8 mouse cellular contexts compared by ENCODE assay signal in genomic region chr7:80368635-80369421, GRCm38 (mm10). TPM values are rescaled to one million over a fixed set of nuclear protein-coding genes. Genes with fewer than 3 reads are reported as not detected.
A peak's percentile ranks its signal among the peaks of the same experiment; 100 is the strongest.
DNase-seq lines count a peak whose midpoint lies in the region; ATAC-seq and TF ChIP-seq lines count a peak whose summit lies in the region.

No protein-coding gene starts in this region.

- H3K9ac ChIP-seq in midbrain, embryonic 11.5 days (ENCODE audit: low read length) = no peak overlapping the region
- H3K9ac ChIP-seq in intestine, postnatal 0 days (ENCODE audit: low read depth, low read length) = no peak overlapping the region

- ATAC-seq in midbrain, embryonic 11.5 days (ENCODE audit: low FRiP score) = no peak
- ATAC-seq in intestine, postnatal 0 days = no peak
- ATAC-seq in erythroblast, adult 5-6 weeks (replicated peaks; ENCODE audit: low FRiP score, poor library complexity, severe bottlenecking) = no peak

- peaks cover 46% of the 10 kb centered on the region for H3K36me3 ChIP-seq in midbrain, embryonic 10.5 days
- peaks cover 7% of the 10 kb centered on the region; the same call in 1 of the 2 replicates for H3K36me3 ChIP-seq in midbrain, embryonic 11.5 days (ENCODE audit: control insufficient read depth, insufficient read depth, low read length)
- H3K36me3 ChIP-seq in embryonic facial prominence, embryonic 10.5 days (replicated peaks) = peaks cover 52% of the 10 kb centered on the region
- H3K36me3 ChIP-seq in intestine, postnatal 0 days (ENCODE audit: control insufficient read depth, insufficient read depth) = peaks cover 24% of the 10 kb centered on the region; the same call in 1 of the 2 replicates
- peaks cover 6% of the 10 kb centered on the region for H3K36me3 ChIP-seq in small intestine, adult 2 months (ENCODE audit: control insufficient read depth, insufficient read depth, low read length)

- H3K27ac ChIP-seq in midbrain, embryonic 10.5 days (replicated peaks) = no peak overlapping the region
- H3K27ac ChIP-seq in midbrain, embryonic 11.5 days (ENCODE audit: low read depth, low read length) = no peak overlapping the region
- H3K27ac ChIP-seq in embryonic facial prominence, embryonic 10.5 days (replicated peaks) = no peak overlapping the region
- no peak overlapping the region; the same call in 1 of the 2 replicates for H3K27ac ChIP-seq in intestine, postnatal 0 days (ENCODE audit: low read depth, low read length)
- H3K27ac ChIP-seq in small intestine, adult 2 months (ENCODE audit: insufficient read depth, low read depth, low read length) = peak overlapping the region; percentile 53

- H3K4me2 ChIP-seq in midbrain, embryonic 11.5 days = no peak overlapping the region
- H3K4me2 ChIP-seq in intestine, postnatal 0 days (replicated peaks; ENCODE audit: low read depth) = peak overlapping the region; percentile 100

- 0 out of 2 replicates have a peak overlapping the region, but pooled peaks have one; percentile 96 for H3K4me3 ChIP-seq in midbrain, embryonic 10.5 days
- H3K4me3 ChIP-seq in midbrain, embryonic 11.5 days (ENCODE audit: low read depth, low read length) = no peak overlapping the region
- H3K4me3 ChIP-seq in embryonic facial prominence, embryonic 10.5 days = peak overlapping the region; percentile 5; the same call in 1 of the 2 replicates
- no peak overlapping the region for H3K4me3 ChIP-seq in intestine, postnatal 0 days (ENCODE audit: low read depth, low read length)
- H3K4me3 ChIP-seq in small intestine, adult 2 months (ENCODE audit: low read depth, low read length) = no peak overlapping the region

- no peaks in the 10 kb centered on the region for H3K27me3 ChIP-seq in midbrain, embryonic 10.5 days (ENCODE audit: low read depth, poor library complexity, severe bottlenecking)
- H3K27me3 ChIP-seq in midbrain, embryonic 11.5 days (ENCODE audit: control insufficient read depth, insufficient read depth, low read length) = no peaks in the 10 kb centered on the region
- peaks cover 9% of the 10 kb centered on the region; the same call in 1 of the 2 replicates for H3K27me3 ChIP-seq in embryonic facial prominence, embryonic 10.5 days (replicated peaks; ENCODE audit: low read depth, poor library complexity, severe bottlenecking)
- H3K27me3 ChIP-seq in intestine, postnatal 0 days (replicated peaks; ENCODE audit: control insufficient read depth, insufficient read depth, low read length) = no peaks in the 10 kb centered on the region
- H3K27me3 ChIP-seq in small intestine, adult 2 months (ENCODE audit: control insufficient read depth, insufficient read depth, low read length) = no peaks in the 10 kb centered on the region

- WGBS in midbrain, embryonic 10.5 days = 91% methylated on average over 20 of the region's 20 CpGs
- WGBS in midbrain, embryonic 11.5 days = 89% methylated on average over 20 of the region's 20 CpGs
- 86% methylated on average over 20 of the region's 20 CpGs for WGBS in embryonic facial prominence, embryonic 10.5 days
- 68% methylated on average over 20 of the region's 20 CpGs for WGBS in intestine, postnatal 0 days
- 78% methylated on average over 20 of the region's 20 CpGs for WGBS in small intestine, adult 2 months

- no peak for TF ChIP-seq POLR2A in small intestine, adult 2 months (IDR thresholded peaks at IDR 0.05; ENCODE audit: low read depth, low read length)

- H3K4me1 ChIP-seq in midbrain, embryonic 10.5 days = peaks cover 17% of the 10 kb centered on the region
- peaks cover 11% of the 10 kb centered on the region for H3K4me1 ChIP-seq in midbrain, embryonic 11.5 days (ENCODE audit: control insufficient read depth, insufficient read depth, low read length)
- peaks cover 24% of the 10 kb centered on the region for H3K4me1 ChIP-seq in embryonic facial prominence, embryonic 10.5 days
- no peaks in the 10 kb centered on the region for H3K4me1 ChIP-seq in intestine, postnatal 0 days (replicated peaks; ENCODE audit: control insufficient read depth, insufficient read depth, low read length)
- H3K4me1 ChIP-seq in small intestine, adult 2 months (ENCODE audit: control insufficient read depth, insufficient read depth, insufficient read length, low read length) = peaks cover 3% of the 10 kb centered on the region; the same call in 1 of the 2 replicates

- H3K9me3 ChIP-seq in midbrain, embryonic 10.5 days (replicated peaks) = no peaks in the 10 kb centered on the region
- H3K9me3 ChIP-seq in midbrain, embryonic 11.5 days (ENCODE audit: control insufficient read depth, low read length) = no peaks in the 10 kb centered on the region
- H3K9me3 ChIP-seq in embryonic facial prominence, embryonic 10.5 days = no peaks in the 10 kb centered on the region
- H3K9me3 ChIP-seq in intestine, postnatal 0 days (ENCODE audit: control insufficient read depth) = no peaks in the 10 kb centered on the region

- no peak for TF ChIP-seq CTCF in intestine, postnatal 0 days (IDR thresholded peaks at IDR 0.05; ENCODE audit: low read depth)
- no peak for TF ChIP-seq CTCF in small intestine, adult 2 months (IDR thresholded peaks at IDR 0.05; ENCODE audit: extremely low read depth, insufficient read length, insufficient replicate concordance, low read depth, low read length)

- DNase-seq in midbrain, embryonic 10.5 days (ENCODE audit: low spot score) = no peak
- no peak for DNase-seq in midbrain, embryonic 11.5 days (ENCODE audit: low spot score, missing footprints)
- DNase-seq in embryonic facial prominence, embryonic 10.5 days (ENCODE audit: low spot score) = no peak
- DNase-seq in right cerebral cortex, postnatal 36 days (ENCODE audit: low spot score in 2 of 2) = no peak
- no peak for DNase-seq in left cerebral cortex, adult 11 months (ENCODE audit: low spot score)

RNA-seq across cellular contexts. Expression of gene Man2a2, which starts 2.3 kb away (rescaled TPM):
- 15.7 and 18.4 TPM in 2 replicates for polyA plus RNA-seq in midbrain, embryonic 10.5 days (2016; fragmentation: Nextera tagmentation; extraction: Ambion mirVana)
- polyA plus RNA-seq in midbrain, embryonic 11.5 days (2014; fragmentation: Nextera tagmentation; extraction: Ambion mirVana) = 5.8 and 6.9 TPM in 2 replicates
- 20.2 and 21.0 TPM in 2 replicates for polyA plus RNA-seq in embryonic facial prominence, embryonic 10.5 days (2016; fragmentation: Nextera tagmentation; extraction: Ambion mirVana)
- polyA plus RNA-seq in intestine, postnatal 0 days (2015; fragmentation: Nextera tagmentation; extraction: Ambion mirVana) = 4.8 and 5.3 TPM in 2 replicates
- 16.8 and 30.2 TPM in 2 replicates for polyA plus RNA-seq in small intestine, adult 2 months (2012; rRNA removed)
- 3.6 and 7.5 TPM in 2 replicates for total RNA-seq in erythroblast, adult 5-6 weeks (2015; ENCODE audit: low replicate concordance)
- 4.5 and 6.6 TPM in 2 replicates for total RNA-seq in erythroblast, adult 5-6 weeks (2017; ENCODE audit: low replicate concordance)

RNA-seq across cellular contexts. Expression of gene Fes, which starts 18.9 kb away (rescaled TPM):
- 9.1 and 11.8 TPM in 2 replicates for polyA plus RNA-seq in midbrain, embryonic 10.5 days (2016; fragmentation: Nextera tagmentation; extraction: Ambion mirVana)
- 7.3 and 7.6 TPM in 2 replicates for polyA plus RNA-seq in midbrain, embryonic 11.5 days (2014; fragmentation: Nextera tagmentation; extraction: Ambion mirVana)
- polyA plus RNA-seq in embryonic facial prominence, embryonic 10.5 days (2016; fragmentation: Nextera tagmentation; extraction: Ambion mirVana) = 8.2 and 8.4 TPM in 2 replicates
- 6.2 and 6.7 TPM in 2 replicates for polyA plus RNA-seq in intestine, postnatal 0 days (2015; fragmentation: Nextera tagmentation; extraction: Ambion mirVana)
- 15.2 and 16.6 TPM in 2 replicates for polyA plus RNA-seq in small intestine, adult 2 months (2012; rRNA removed)
- total RNA-seq in erythroblast, adult 5-6 weeks (2015; ENCODE audit: low replicate concordance) = 56.5 and 60.0 TPM in 2 replicates
- total RNA-seq in erythroblast, adult 5-6 weeks (2017; ENCODE audit: low replicate concordance) = 24.4 and 31.2 TPM in 2 replicates

RNA-seq across cellular contexts. Expression of gene Hddc3, which starts 25.9 kb away (rescaled TPM):
- polyA plus RNA-seq in midbrain, embryonic 10.5 days (2016; fragmentation: Nextera tagmentation; extraction: Ambion mirVana) = 24.8 and 24.9 TPM in 2 replicates
- 25.6 and 26.9 TPM in 2 replicates for polyA plus RNA-seq in midbrain, embryonic 11.5 days (2014; fragmentation: Nextera tagmentation; extraction: Ambion mirVana)
- 23.3 and 30.3 TPM in 2 replicates for polyA plus RNA-seq in embryonic facial prominence, embryonic 10.5 days (2016; fragmentation: Nextera tagmentation; extraction: Ambion mirVana)
- polyA plus RNA-seq in intestine, postnatal 0 days (2015; fragmentation: Nextera tagmentation; extraction: Ambion mirVana) = 8.3 and 8.8 TPM in 2 replicates
- polyA plus RNA-seq in small intestine, adult 2 months (2012; rRNA removed) = 5.2 and 7.2 TPM in 2 replicates
- 2.3 TPM in 1 of 2 replicates, not detected in the other for total RNA-seq in erythroblast, adult 5-6 weeks (2015; ENCODE audit: low replicate concordance)
- 2.6 TPM in 2 replicates for total RNA-seq in erythroblast, adult 5-6 weeks (2017; ENCODE audit: low replicate concordance)

RNA-seq across cellular contexts. Expression of gene Unc45a, which starts 28.0 kb away (rescaled TPM):
- 42.3 and 46.7 TPM in 2 replicates for polyA plus RNA-seq in midbrain, embryonic 10.5 days (2016; fragmentation: Nextera tagmentation; extraction: Ambion mirVana)
- polyA plus RNA-seq in midbrain, embryonic 11.5 days (2014; fragmentation: Nextera tagmentation; extraction: Ambion mirVana) = 28.8 and 30.4 TPM in 2 replicates
- 51.3 and 53.3 TPM in 2 replicates for polyA plus RNA-seq in embryonic facial prominence, embryonic 10.5 days (2016; fragmentation: Nextera tagmentation; extraction: Ambion mirVana)
- polyA plus RNA-seq in intestine, postnatal 0 days (2015; fragmentation: Nextera tagmentation; extraction: Ambion mirVana) = 19.7 and 20.0 TPM in 2 replicates
- polyA plus RNA-seq in small intestine, adult 2 months (2012; rRNA removed) = 37.1 and 66.6 TPM in 2 replicates
- 1.5 and 4.2 TPM in 2 replicates for total RNA-seq in erythroblast, adult 5-6 weeks (2015; ENCODE audit: low replicate concordance)
- total RNA-seq in erythroblast, adult 5-6 weeks (2017; ENCODE audit: low replicate concordance) = 4.2 and 4.8 TPM in 2 replicates

RNA-seq across cellular contexts. Expression of gene Furin, which starts 36.4 kb away (rescaled TPM):
- polyA plus RNA-seq in midbrain, embryonic 10.5 days (2016; fragmentation: Nextera tagmentation; extraction: Ambion mirVana) = 3.0 and 3.9 TPM in 2 replicates
- 2.7 TPM in 2 replicates for polyA plus RNA-seq in midbrain, embryonic 11.5 days (2014; fragmentation: Nextera tagmentation; extraction: Ambion mirVana)
- 6.0 and 6.3 TPM in 2 replicates for polyA plus RNA-seq in embryonic facial prominence, embryonic 10.5 days (2016; fragmentation: Nextera tagmentation; extraction: Ambion mirVana)
- 25.5 and 26.4 TPM in 2 replicates for polyA plus RNA-seq in intestine, postnatal 0 days (2015; fragmentation: Nextera tagmentation; extraction: Ambion mirVana)
- polyA plus RNA-seq in small intestine, adult 2 months (2012; rRNA removed) = 75.2 and 117 TPM in 2 replicates
- 23.0 and 23.1 TPM in 2 replicates for total RNA-seq in erythroblast, adult 5-6 weeks (2015; ENCODE audit: low replicate concordance)
- 29.1 and 33.5 TPM in 2 replicates for total RNA-seq in erythroblast, adult 5-6 weeks (2017; ENCODE audit: low replicate concordance)

Comparison
In these comparisons a context has a peak if more than half of its experiments do, and no peak if none do; other contexts are left out.
1. H3K4me3 ChIP-seq: peak in midbrain, embryonic 10.5 days (single experiment) and embryonic facial prominence, embryonic 10.5 days (single experiment); none in midbrain, embryonic 11.5 days (single experiment), intestine, postnatal 0 days (single experiment) and small intestine, adult 2 months (single experiment).